Mouse (Mus musculus) G1E (cell line): ENCODE results near the gene Gin1. TPM values are rescaled to one million over a fixed set of nuclear protein-coding genes. Genes with fewer than 3 reads are reported as not detected.

ENCODE experiments used
- ATAC-seq: 2 replicates; pipeline ENCODE4 v1.8.0; 2016; ENCODE audit warnings: mild to moderate bottlenecking; ENCODE audit not compliant: insufficient number of reproducible peaks, poor library complexity, low FRiP score, severe bottlenecking; ENCODE audit errors: extremely low read depth
- DNase-seq: peaks from one replicate; pipeline ENCODE4 v3.0.0; 2012; ENCODE audit warnings: low spot score
- H3K27me3 ChIP-seq: 2 replicates; pipeline ENCODE4 v1.6.1; 2012; ENCODE audit warnings: mild to moderate bottlenecking, low read length, inconsistent platforms; ENCODE audit not compliant: insufficient read depth
- H3K36me3 ChIP-seq: replicated peaks from 2 replicates; pipeline ENCODE3; 2012; ENCODE audit warnings: mild to moderate bottlenecking, inconsistent platforms
- H3K4me1 ChIP-seq: 2 replicates; pipeline ENCODE4 v1.6.1; 2012; ENCODE audit warnings: low read depth, low read length, inconsistent platforms, mixed read lengths; ENCODE audit not compliant: insufficient read depth
- H3K4me3 ChIP-seq: 2 replicates; pipeline ENCODE4 v1.5.1; 2012; ENCODE audit warnings: low read depth, mild to moderate bottlenecking, inconsistent platforms, low read length, moderate library complexity, mixed read lengths
- H3K9me3 ChIP-seq: replicated peaks from 2 replicates; pipeline ENCODE4 v1.6.1; 2012; ENCODE audit warnings: inconsistent platforms
- CTCF ChIP-seq: IDR thresholded peaks from 2 replicates; pipeline ENCODE4 v1.5.1; 2012; ENCODE audit warnings: low read depth, low read length, inconsistent platforms, mixed read lengths
- GATA1 ChIP-seq: IDR thresholded peaks from 2 replicates; pipeline ENCODE4 v1.6.1; 2012; ENCODE audit warnings: borderline replicate concordance, low read length, inconsistent platforms, mixed read lengths
- GATA2 ChIP-seq: IDR thresholded peaks from 2 replicates; pipeline ENCODE4 v1.6.1; 2012; ENCODE audit warnings: low read depth, low read length, inconsistent platforms, borderline replicate concordance
- POLR2AphosphoS5 ChIP-seq: IDR thresholded peaks from 2 replicates; pipeline ENCODE4 v1.6.1; 2012; ENCODE audit warnings: low read depth, low read length, inconsistent platforms; ENCODE audit not compliant: insufficient replicate concordance
- TAL1 ChIP-seq: conservative IDR thresholded peaks from 2 replicates; pipeline ENCODE4 v1.6.1; 2012; ENCODE audit warnings: low read depth, low read length, inconsistent platforms, mixed read lengths
- polyA plus RNA-seq: library from polyadenylated mRNA; stranded (reverse); fragments of >175 nt; gene quantifications from 2 replicates; pipeline ENCODE4 v1.2.3, GENCODE M21; 2012
- total RNA-seq, 2 experiments: library from RNA; stranded (forward) in 1 of 2; stranded (reverse) in 1 of 2; fragments of 200-1000 nt in 1 of 2; fragments of >200 nt in 1 of 2; fragmentation: Nextera tagmentation in 1 of 2; gene quantifications; 2 replicates each; pipeline ENCODE4 v1.2.3; 2014 to 2017

Gene Gin1
- total and polyA plus RNA-seq, 3 experiments: 1.8 to 55.7 (median 27.6) TPM

- peak overlapping the region; percentile 17; the same call in 1 of the 2 replicates for H3K4me3 ChIP-seq
- ATAC-seq (no peak), DNase-seq (no peak)
- H3K9me3 ChIP-seq: no peaks in the 10 kb centered on the region
- peaks cover 12% of the 10 kb centered on the region for H3K36me3 ChIP-seq
- no peak for TF ChIP-seq POLR2AphosphoS5
- TF ChIP-seq GATA2: no peak
- TF ChIP-seq GATA1: no peak
- TF ChIP-seq TAL1: no peak
- no peak for TF ChIP-seq CTCF
- H3K4me1 ChIP-seq: peaks cover 32% of the 10 kb centered on the region
- no peaks in the 10 kb centered on the region for H3K27me3 ChIP-seq
These were observed 1.9 kb upstream of the Gin1 start for GRCm38 (mm10) chr1:97768089-97768488.

DNA sequence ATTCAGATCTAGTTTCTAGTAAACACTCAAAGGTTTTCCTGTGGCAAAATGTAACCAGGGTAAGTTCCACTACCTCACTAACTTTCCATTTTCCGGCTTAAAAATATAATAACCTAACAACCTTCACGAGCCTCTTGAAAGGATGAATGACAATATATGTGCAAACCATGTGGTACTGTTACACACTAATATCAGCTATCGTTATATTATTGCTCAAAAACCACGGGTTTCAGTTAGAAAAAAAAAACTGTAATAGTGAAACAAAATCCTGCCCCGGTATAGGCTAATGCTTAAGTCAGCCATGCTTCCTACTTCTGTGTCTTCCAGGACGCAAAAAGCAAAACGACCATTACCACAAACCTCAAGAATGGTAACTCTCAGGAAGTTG, 1.1 kb upstream of the Gin1 start:
- H3K4me1 ChIP-seq: peaks cover 36% of the 10 kb centered on the region
- H3K36me3 ChIP-seq: peaks cover 9% of the 10 kb centered on the region
- ATAC-seq: peak; percentile 0; the same call in 1 of the 2 replicates
- H3K9me3 ChIP-seq: no peaks in the 10 kb centered on the region
- H3K4me3 ChIP-seq: peak overlapping the region; percentile 100
- no peak for DNase-seq
- TF ChIP-seq POLR2AphosphoS5: no peak
- no peak for TF ChIP-seq GATA1
- TF ChIP-seq CTCF: no peak
- TF ChIP-seq GATA2: no peak
- H3K27me3 ChIP-seq: no peaks in the 10 kb centered on the region

DNA sequence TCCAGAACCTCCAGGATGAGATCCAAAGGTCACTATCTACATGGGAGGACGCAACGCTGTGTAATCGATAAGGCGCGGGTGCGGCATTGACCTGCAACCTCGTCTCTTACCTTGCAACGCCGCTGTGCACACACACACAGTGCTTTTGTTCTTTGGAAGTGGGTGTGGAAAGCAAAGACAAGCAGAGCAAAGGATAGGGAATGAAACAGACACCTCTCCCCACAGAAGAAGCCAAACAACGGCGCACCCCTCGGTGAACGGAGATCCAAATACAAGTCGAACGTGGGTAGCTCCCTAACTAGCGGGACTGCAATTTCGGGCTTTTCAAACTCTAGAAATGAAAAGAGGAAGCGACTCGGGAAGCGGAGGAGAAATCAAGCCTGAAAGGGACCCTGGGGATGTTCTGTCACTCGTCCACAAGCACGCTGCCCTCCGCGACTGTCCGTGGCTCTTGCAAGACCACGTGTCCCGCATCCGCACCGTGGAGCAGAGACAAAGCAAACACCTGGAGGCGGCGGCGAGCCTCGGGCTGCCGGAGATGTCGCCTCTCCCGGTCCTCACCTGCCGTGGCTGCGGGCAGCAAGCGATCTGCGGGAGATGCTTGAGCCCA, 573 bp upstream of the Gin1 start:
- peak; percentile 36 for DNase-seq
- Histone ChIP-seq H3K9me3 (no peaks in the 10 kb centered on the region), H3K4me3 (peak overlapping the region; percentile 100), H3K36me3 (peaks cover 8% of the 10 kb centered on the region), H3K27me3 (no peaks in the 10 kb centered on the region), H3K4me1 (peaks cover 41% of the 10 kb centered on the region)
- ATAC-seq: peak; percentile 8; the same call in 1 of the 2 replicates
- no peak for TF ChIP-seq GATA1
- TF ChIP-seq CTCF: no peak
- TF ChIP-seq TAL1: no peak
- no peak for TF ChIP-seq POLR2AphosphoS5
- TF ChIP-seq GATA2: no peak

GRCm38 (mm10) chr1:97771118-97771517, 1.1 kb downstream of the Gin1 start:
- Histone ChIP-seq H3K4me3 (peak overlapping the region; percentile 100), H3K9me3 (no peaks in the 10 kb centered on the region), H3K36me3 (peaks cover 17% of the 10 kb centered on the region), H3K4me1 (peaks cover 37% of the 10 kb centered on the region), H3K27me3 (no peaks in the 10 kb centered on the region)
- ATAC-seq: peak; percentile 15
- TF ChIP-seq GATA1: no peak
- no peak for TF ChIP-seq TAL1
- TF ChIP-seq CTCF: no peak
- TF ChIP-seq GATA2: no peak
- no peak for TF ChIP-seq POLR2AphosphoS5
- no peak for DNase-seq

- TF ChIP-seq TAL1 (no peak), CTCF (no peak), GATA2 (no peak), POLR2AphosphoS5 (no peak), GATA1 (no peak)
- H3K9me3 ChIP-seq: no peaks in the 10 kb centered on the region
- ATAC-seq (peak; percentile 18), DNase-seq (peak; percentile 33)
- peaks cover 37% of the 10 kb centered on the region for H3K4me1 ChIP-seq
- H3K4me3 ChIP-seq: peak overlapping the region; percentile 46; the same call in 1 of the 2 replicates
- peaks cover 23% of the 10 kb centered on the region for H3K36me3 ChIP-seq
- H3K27me3 ChIP-seq: no peaks in the 10 kb centered on the region
These were observed 1.8 kb downstream of the Gin1 start for GRCm38 (mm10) chr1:97771727-97772126.

DNA sequence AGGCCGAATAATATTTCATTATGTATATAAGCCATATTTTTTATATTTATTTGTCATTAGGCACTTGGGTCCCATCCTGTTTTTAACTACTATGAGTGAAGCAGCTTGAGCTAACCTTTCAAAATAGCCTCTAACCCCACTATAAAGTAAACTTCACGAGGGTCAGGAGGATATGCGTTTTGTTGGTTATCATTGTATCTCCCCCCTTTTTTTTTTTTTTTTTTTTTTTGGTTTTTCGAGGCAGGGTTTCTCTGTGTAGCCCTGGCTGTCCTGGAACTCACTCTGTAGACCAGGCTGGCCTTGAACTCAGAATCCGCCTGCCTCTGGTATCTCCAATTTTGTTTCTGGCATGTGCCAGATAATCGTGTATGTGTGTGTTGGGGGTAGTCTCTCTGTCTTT, 3.4 kb downstream of the Gin1 start:
- H3K4me1 ChIP-seq: peaks cover 29% of the 10 kb centered on the region
- no peak for TF ChIP-seq POLR2AphosphoS5
- H3K27me3 ChIP-seq: no peaks in the 10 kb centered on the region
- ATAC-seq (no peak), DNase-seq (no peak)
- peaks cover 31% of the 10 kb centered on the region for H3K36me3 ChIP-seq
- no peak overlapping the region for H3K4me3 ChIP-seq
- no peaks in the 10 kb centered on the region for H3K9me3 ChIP-seq

DNA sequence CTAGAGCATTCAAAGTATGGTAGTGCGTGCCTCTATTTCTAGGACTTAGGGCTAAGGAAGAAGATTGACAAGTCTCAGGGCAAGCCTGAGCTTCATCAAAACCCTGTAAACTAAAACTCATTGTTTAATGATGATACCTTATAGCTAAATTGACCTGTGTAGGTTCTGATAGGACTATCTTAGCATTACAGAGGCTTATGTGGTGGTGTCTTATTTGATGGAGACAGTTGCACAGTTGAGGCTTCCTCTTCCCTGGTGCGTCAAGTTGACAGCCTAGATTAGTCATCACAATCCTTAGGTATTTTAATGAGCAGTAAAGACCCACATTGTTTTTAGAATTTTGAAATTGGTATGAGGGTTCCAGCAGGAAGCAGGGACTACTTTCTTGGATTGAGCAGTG, 4.0 kb downstream of the Gin1 start:
- Histone ChIP-seq H3K36me3 (peaks cover 31% of the 10 kb centered on the region), H3K4me3 (no peak overlapping the region), H3K27me3 (no peaks in the 10 kb centered on the region), H3K4me1 (peaks cover 30% of the 10 kb centered on the region), H3K9me3 (no peaks in the 10 kb centered on the region)
- TF ChIP-seq TAL1 (no peak), GATA2 (no peak), POLR2AphosphoS5 (no peak), CTCF (no peak)
- ATAC-seq: no peak
- DNase-seq: no peak
